Mouse (Mus musculus): ENCODE data around the gene Slc39a11. TPM values are rescaled to one million over a fixed set of nuclear protein-coding genes. Genes with fewer than 3 reads are reported as not detected.

Gene Slc39a11
- total and polyA plus RNA-seq, 3 experiments, result 43.2 to 54.4 (median 51.0) TPM

DNA sequence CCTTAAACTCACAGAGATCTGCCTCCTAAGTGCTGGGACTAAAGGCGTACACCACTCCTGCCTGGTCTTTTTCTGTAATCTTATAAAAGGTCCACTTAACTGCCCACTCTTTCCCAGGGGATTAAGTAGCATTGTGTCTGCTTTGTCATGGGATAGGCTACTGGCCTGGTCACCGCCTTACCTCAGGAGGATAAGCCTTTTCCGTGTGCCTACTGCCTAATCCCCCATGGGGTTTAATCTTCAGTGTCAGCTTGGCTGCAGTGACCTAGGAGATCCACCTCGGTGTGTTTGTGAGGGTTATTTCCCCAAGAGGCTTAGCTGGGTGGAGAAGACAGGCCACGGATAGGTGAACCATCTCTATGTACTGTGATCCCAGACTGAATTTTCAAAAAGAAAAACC lies 47.7 kb upstream of the Slc39a11 start:
- in situ Hi-C loops (cut with MboI; ENCODE audit: low pct_ligation_motif_present, low pct_unique_long_range_greater_than_20kb, low sequenced_read_pairs), result no loop called here

DNA sequence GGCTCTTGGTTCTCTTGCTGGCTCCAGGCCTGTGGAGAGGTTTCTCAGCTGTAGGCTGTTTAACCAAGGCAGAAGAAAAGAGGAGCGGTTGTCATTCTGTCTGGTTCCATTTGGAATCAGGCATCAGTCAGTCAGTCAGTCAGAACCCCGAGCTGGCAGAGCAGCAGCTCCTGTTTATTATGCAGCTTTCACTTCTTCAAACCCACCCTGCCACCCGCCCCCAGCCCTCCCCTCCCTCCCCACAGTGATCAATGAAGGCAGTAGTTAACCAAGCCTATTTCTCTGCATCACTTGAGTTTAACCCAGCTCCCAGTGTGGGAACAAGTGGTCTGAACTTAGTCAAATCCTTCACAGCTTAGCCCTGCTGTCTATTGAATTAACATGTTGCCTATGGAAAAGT lies 42.0 kb upstream of the Slc39a11 start:
- Histone ChIP-seq H3K4me3 (replicated peaks in 1 of 3; ENCODE audit: low read depth in 2 of 3, low read length in 2 of 3, poor library complexity in 1 of 3) (no peak overlapping the region), H3K4me1 (ENCODE audit: control insufficient read depth in 1 of 2, insufficient read depth in 2 of 2) (peaks cover 6 to 47% of the 10 kb centered on the region in 2 experiments), H3K27ac (ENCODE audit: insufficient read depth, low read depth) (peak overlapping the region; percentile 37; the same call in 1 of the 2 replicates), H3K27me3 (replicated peaks) (no peaks in the 10 kb centered on the region), H3K4me2 (ENCODE audit: insufficient read depth, low read depth, poor library complexity, severe bottlenecking) (no peak overlapping the region), H3K9ac (ENCODE audit: insufficient read depth, low read depth) (no peak overlapping the region), H3K36me3 (replicated peaks in 1 of 2; ENCODE audit: control insufficient read depth in 1 of 2, insufficient read depth in 1 of 2, low read length in 1 of 2) (peaks cover 51 to 87% of the 10 kb centered on the region in 2 experiments), H3K79me2 (replicated peaks; ENCODE audit: control insufficient read depth, extremely low read depth, insufficient read depth, poor library complexity, severe bottlenecking) (peaks cover 6% of the 10 kb centered on the region), H3K9me3 (replicated peaks; ENCODE audit: low read length) (peaks cover 7% of the 10 kb centered on the region)
- DNase-seq (ENCODE audit: extremely low read depth), result peak; percentile 73
- TF ChIP-seq CHD2 (IDR thresholded peaks at IDR 0.05; ENCODE audit: low read length) (no peak), IRF4 (IDR thresholded peaks at IDR 0.05; ENCODE audit: low read depth, low read length) (peak; percentile 41; the same call in 1 of the 2 replicates), RAD21 (IDR thresholded peaks at IDR 0.05; ENCODE audit: low read depth, low read length) (no peak), BHLHE40 (IDR thresholded peaks at IDR 0.05; ENCODE audit: low read depth, low read length) (no peak), JUN (IDR thresholded peaks at IDR 0.05; ENCODE audit: insufficient read depth, low read depth, low read length) (no peak), ZMIZ1 (IDR thresholded peaks at IDR 0.05; ENCODE audit: low read depth, low read length) (no peak), ELF1 (IDR thresholded peaks at IDR 0.05; ENCODE audit: low read depth, low read length) (no peak)
- in situ Hi-C loops (cut with MboI; ENCODE audit: low pct_ligation_motif_present, low pct_unique_long_range_greater_than_20kb, low sequenced_read_pairs), result no loop called here
- dilution Hi-C loops (cut with MboI; ENCODE audit: extremely low pct_ligation_motif_present, extremely low pct_unique_long_range_greater_than_20kb, low sequenced_read_pairs), result no loop called here

More for the DNA sequence above, 47.7 kb upstream of the Slc39a11 start:
- dilution Hi-C loops (cut with MboI; ENCODE audit: extremely low pct_ligation_motif_present, extremely low pct_unique_long_range_greater_than_20kb, low sequenced_read_pairs), result no loop called here
- DNase-seq (ENCODE audit: extremely low read depth), result no peak
- Histone ChIP-seq H3K9ac (ENCODE audit: insufficient read depth, low read depth) (no peak overlapping the region), H3K4me3 (replicated peaks in 1 of 3; ENCODE audit: low read depth in 2 of 3, low read length in 2 of 3, poor library complexity in 1 of 3) (no peak overlapping the region), H3K9me3 (replicated peaks; ENCODE audit: low read length) (peaks cover 9% of the 10 kb centered on the region), H3K4me1 (ENCODE audit: control insufficient read depth in 1 of 2, insufficient read depth in 2 of 2) (peaks cover 0 to 11% of the 10 kb centered on the region in 2 experiments; a peak in 2 of 4 replicates), H3K4me2 (ENCODE audit: insufficient read depth, low read depth, poor library complexity, severe bottlenecking) (no peak overlapping the region), H3K36me3 (replicated peaks in 1 of 2; ENCODE audit: control insufficient read depth in 1 of 2, insufficient read depth in 1 of 2, low read length in 1 of 2) (peaks cover 23 to 82% of the 10 kb centered on the region in 2 experiments), H3K79me2 (replicated peaks; ENCODE audit: control insufficient read depth, extremely low read depth, insufficient read depth, poor library complexity, severe bottlenecking) (no peaks in the 10 kb centered on the region; the same call in 1 of the 2 replicates), H3K27ac (ENCODE audit: insufficient read depth, low read depth) (no peak overlapping the region), H3K27me3 (replicated peaks) (no peaks in the 10 kb centered on the region)
- no peak for TF ChIP-seq HCFC1 (IDR thresholded peaks at IDR 0.05; ENCODE audit: low read depth, low read length)
- no peak for TF ChIP-seq JUND (conservative IDR thresholded peaks at IDR 0.05; ENCODE audit: low read depth, low read length)
- TF ChIP-seq GABPA (IDR thresholded peaks at IDR 0.05; ENCODE audit: insufficient replicate concordance, low read depth, low read length), result no peak
- no peak for TF ChIP-seq SMC3 (IDR thresholded peaks at IDR 0.05; ENCODE audit: low read depth, low read length)
- TF ChIP-seq USF2 (conservative IDR thresholded peaks at IDR 0.05; ENCODE audit: low read depth, low read length), result no peak
- no peak for TF ChIP-seq MAX (IDR thresholded peaks at IDR 0.05; ENCODE audit: low read length)
- TF ChIP-seq ZKSCAN1 (IDR thresholded peaks at IDR 0.05; ENCODE audit: borderline replicate concordance, low read depth, low read length), result no peak
- no peak for TF ChIP-seq RCOR1 (conservative IDR thresholded peaks at IDR 0.05; ENCODE audit: low read depth, low read length)
- TF ChIP-seq USF1 (IDR thresholded peaks at IDR 0.05; ENCODE audit: low read depth, low read length), result no peak
- TF ChIP-seq POLR2A (IDR thresholded peaks at IDR 0.05; ENCODE audit: low read depth, low read length), result no peak
- no peak for TF ChIP-seq UBTF (IDR thresholded peaks at IDR 0.05; ENCODE audit: low read depth, low read length)
- no peak for TF ChIP-seq ZNF384 (IDR thresholded peaks at IDR 0.05; ENCODE audit: low read depth, low read length)
- TF ChIP-seq CHD2 (IDR thresholded peaks at IDR 0.05; ENCODE audit: low read length), result no peak
- TF ChIP-seq MYC (IDR thresholded peaks at IDR 0.05; ENCODE audit: low read depth, low read length), result no peak
- no peak for TF ChIP-seq KAT2A (IDR thresholded peaks at IDR 0.05; ENCODE audit: insufficient replicate concordance, low read length)

All from CH12.LX (cell line).